Mouse (Mus musculus) right cerebral cortex, postnatal 36 days (tissue): Measurements from ENCODE around the gene Kdm4b.

ENCODE experiments used
- DNase-seq, 2 experiments: peaks; one replicate each; pipeline ENCODE4 v3.0.0; 2022; ENCODE audit warnings: low spot score in 2 of 2, mixed read lengths in 1 of 2

Gene Kdm4b

DNA sequence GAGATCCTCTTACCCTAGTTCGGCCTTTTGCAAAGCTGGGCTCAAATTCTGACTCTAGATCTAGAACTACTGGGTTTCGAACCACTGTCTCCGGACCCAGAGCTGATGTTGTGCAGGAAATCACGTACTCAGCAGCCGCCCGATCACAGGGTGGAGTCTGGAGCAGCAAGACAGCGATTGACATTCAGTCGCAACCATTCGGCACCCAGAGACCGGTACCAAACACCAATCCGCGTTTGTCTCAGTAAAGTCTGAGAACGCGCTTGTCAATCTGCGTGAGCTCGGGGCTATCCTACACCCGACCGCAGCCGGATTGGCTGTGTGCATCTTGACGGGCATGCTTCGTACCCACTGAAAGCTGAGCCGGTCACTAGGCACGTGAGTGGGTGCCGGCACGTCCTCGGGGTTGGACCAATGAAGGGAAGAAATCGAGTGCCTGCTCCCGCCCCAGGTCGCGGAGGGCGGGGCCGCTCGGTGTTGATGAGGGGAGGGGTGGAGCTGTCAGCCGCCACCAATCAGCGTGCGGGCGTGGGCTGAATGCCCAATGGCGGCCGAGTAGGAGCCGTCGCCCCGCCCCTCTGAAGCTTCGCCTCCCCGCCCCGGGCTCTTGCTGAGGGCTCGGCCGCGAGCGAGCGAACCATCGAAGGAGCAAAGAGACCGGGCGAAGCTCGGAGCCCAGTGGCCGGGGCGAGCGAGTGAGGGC, at the start of gene Kdm4b:
Gene Kdm4b, plus strand, starts transcription at position 613 of the 703 bp plus-strand sequence.
- DNase-seq, result peak; percentile 99 to 100

DNA sequence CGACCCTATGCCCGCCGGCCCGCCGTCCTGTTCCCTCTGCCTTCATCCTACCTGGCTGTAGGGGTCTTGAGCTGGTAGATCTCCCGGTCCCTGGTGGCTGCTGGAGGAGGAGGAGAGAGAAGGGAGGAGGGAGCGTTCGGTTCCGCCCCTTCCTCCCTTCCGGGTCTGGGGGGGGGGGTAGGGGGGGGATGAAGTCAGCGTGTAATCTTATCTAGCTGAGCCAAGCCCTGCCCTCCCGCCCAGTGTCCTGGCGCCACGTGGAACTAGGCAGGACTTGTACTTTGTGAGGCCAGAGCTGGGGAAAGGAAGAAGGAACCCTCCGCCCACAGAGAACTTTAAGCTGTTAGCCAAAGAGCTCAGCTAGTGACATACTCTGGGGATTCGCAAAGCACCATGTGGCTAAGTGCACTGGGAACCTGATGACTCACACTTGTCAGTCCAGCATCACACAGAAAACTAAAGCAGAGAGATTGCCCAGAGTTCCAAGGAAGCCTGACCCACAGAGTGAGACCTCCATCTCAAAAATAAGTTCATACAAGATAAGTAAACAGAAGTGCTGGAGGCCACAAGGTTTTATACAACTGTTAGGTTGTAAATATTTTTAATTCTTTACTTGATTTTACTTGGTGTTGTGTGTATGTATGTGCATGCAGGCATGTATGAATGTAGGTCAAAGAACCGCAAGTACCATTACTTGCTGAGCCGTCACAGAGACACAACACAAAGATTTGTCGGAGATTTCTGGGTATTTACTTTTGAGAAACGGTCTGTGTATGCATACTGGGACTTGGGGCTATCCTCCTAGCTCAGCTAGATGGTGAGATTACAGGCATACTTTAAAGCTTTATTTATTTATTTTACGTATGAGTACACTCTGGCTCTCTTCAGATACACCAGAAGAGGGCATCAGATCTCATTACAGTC, 49.0 kb upstream of the Kdm4b start, which contains the start of gene Ticam1:
Gene Ticam1, minus strand, starts transcription at position 144 of the 924 bp plus-strand sequence.
- peak; percentile 81 to 83 for DNase-seq

DNA sequence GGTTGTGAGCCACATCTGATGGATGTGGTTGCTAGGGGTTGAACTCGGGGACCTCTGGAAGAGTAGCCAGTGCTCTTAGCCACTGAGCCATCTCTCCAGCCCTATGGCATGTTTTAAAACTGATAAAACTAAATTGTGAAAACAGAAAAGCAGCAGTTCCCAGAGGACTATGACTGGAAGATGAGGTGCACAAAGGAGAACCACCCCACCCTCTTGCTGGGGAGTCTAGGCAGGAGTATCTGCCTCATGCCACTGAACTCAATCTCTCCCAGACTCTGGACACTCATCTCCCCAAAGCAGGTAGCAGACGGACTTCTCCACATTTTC, 48.3 kb upstream of the Kdm4b start:
- DNase-seq, result no peak

DNA sequence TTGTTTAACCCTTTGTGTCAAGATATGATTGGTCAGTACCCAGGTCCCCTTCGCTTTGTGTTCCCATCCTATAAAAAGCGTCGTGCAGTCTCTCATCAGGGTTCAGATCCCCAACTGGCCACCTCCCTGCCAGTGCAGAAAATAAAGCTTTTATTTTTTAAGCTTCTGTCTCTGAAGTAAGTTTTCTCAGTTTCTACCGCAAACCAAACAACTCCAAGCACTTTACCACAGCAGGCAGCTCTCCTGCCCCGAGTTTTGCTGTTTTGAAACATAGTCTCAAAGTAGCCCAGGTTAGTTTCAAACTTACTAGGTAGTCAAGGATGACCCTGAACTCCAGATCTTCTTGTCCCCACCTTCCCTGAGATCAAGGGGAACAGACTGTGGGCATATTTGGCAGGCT, 47.5 kb upstream of the Kdm4b start:
- DNase-seq, result no peak

DNA sequence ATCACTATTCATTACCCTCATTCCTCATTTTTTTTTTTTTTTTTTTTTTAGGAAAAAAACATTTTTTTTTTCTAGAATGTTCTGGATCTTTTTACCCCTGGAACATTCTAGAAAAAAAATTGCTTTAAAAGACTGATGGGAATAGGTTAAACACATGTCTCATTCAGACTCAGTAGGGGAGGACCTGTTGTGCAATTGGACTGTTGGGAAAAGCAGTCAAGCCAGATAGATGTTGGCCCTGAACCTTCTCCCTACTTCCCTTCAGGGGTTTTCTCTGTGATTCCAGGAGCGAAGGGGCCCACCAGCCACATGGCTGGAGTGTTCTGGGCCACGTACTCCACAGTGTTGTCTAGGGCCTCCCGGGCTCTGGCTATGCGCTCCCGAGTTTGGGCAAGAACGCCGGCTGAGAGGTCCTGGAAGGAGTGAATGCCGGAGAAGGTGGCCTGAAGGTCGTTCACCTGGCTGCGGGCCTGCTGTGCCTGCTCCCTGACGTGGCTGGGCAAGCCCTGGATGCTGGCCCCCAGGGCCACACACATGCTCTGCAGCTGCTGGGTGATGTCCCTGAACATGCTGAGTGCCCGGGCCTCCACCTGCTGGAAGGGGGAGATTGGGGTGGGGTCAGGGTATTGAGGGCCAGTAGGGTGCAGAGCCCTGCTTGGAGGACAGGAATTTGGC, 46.2 kb upstream of the Kdm4b start:
- DNase-seq, result no peak

DNA sequence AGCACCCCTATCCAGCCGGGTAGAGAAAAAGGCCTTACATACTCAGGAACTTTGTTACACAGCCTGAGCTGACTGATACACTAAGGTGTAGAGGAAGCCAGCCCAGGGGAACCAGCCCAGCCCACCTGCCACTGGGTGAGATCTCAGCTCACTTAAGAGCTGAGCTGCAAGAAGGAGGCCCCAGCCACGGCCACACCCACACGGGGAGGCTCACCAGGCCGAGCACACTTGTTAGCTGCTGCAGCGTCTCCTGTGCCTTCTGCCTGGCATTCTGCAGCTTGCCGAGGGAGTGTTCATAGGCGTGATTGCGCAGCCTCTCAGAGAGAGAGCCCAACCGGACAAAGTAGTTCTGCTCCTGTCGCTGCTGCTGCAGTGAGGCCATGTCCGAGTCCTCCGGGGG, 44.7 kb upstream of the Kdm4b start:
- DNase-seq, result no peak

DNA sequence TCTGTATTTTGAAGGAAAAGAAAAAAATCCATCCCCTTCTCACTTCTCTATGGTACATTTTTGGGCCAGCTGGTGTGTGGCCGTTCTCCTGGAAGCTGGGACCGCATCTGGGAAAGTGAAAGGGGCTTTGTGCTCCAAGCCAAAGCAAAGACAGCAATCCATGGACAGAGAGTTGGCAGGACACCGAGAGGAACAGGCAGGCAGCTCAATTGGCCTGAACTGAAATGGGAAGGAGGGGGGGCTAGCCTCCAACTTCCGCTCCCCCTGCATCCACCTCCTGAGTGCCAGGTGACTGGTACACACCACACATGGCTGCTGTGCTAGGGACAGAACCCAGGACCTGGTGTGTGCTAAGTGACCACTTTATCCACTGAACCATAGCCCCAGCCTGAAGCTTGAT, 43.1 kb upstream of the Kdm4b start:
- DNase-seq, result no peak

GRCm38 (mm10) chr17:56283316-56283715, 42.5 kb upstream of the Kdm4b start:
- DNase-seq, result peak; percentile 51 to 78

DNA sequence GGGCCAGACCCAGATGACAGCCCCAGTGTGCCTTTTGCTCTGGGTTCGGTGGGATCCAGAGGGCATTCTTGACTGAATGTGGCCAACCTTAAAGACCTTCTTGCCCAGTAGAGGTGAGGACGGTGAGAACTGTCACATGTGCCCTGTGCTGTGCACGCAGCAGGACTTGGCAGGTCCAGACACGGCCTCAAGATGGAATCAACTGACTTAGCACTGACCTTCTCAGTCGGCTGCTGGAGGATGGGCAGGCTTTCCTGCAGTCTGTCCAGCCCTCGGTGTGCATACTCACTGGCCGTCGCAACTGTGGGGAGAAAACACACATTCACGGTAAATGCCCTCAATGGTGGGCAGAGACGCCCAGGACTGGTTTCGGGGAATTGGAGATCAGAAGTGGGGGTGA, 39.9 kb upstream of the Kdm4b start:
- DNase-seq, result no peak

DNA sequence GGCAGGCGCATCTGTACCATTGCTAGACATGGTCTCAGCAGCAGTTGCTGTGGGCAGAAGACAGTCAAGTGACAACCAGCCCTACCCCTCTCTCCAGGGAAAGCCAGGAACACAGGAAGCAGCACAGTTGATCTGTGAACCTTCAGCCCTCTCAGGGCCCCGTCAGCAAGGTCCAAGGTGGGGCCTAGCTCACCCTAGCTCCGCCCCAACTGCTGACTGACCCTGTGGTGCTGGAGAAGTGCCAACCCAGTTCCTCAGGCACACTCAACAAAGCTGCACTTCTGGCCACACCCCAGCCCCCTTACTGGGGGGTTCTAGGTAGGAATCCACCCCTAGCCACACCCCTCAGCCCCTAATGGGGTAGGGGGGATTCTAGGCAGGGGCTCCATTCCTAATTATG, 38.0 kb upstream of the Kdm4b start:
- no peak for DNase-seq

DNA sequence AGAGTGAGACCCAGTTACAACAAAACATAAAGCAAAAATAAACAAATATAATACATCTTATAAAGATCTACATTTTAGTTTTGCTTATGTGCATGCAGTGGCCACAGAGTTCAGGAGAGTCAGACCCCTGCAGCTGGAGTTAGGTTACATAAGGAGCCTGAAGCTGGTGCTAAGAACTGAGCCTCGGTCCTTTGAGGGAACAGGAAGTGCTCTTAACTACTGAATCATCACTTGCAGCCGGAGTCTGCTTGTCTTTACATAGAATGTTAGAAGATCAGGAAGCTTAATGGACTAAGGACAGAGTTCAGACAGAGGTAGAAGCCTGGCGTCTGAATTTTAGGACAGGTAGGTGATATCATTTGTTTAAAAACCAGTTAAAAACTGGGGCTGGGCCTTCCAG, 37.0 kb upstream of the Kdm4b start:
- DNase-seq, result no peak

DNA sequence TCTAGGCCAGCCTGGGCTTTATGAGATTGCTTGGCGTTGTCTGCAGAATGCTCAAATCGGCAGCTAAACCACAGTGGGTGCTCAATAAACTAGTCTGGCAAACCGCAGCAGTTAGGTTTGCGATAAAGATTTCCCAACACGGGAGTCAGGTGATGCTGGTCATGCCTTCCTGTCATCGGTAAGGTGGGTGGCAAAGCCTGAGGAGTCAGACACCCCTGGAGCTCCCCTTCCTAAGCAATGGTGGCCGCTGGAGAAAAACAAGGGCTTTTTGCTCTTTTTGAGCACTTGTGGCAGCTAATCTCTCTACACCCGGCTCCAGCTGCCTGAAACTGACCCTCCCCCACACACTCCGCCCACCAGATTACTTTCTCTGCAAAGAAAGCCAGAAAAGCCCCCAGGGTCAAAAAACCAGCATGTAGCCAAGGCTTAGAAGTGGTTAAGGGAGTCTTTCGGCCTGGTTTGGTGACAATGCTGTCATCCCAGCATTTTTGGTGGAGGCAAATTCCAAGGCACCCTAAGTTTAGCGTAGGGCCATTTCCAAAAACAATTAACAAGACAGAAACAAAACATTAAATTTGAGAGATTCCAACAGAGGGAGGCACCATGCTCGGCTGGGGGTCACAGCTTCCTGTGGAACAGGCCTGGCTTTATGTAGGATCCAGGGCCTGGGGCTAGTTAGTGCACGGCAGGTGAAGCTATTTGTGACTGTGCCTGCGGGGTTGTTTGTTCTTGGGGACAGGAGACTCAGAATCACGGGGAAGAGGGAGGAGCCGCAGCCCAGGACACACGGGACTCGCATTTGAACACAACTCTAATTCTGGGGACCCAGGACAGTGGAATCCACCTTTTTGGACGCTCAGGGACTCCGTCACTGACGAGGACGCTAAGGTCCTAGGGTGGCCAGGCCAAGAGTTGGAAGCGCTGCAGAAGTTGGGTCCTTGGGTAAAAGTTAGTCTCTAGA, 36.2 kb upstream of the Kdm4b start:
- DNase-seq, result no peak

DNA sequence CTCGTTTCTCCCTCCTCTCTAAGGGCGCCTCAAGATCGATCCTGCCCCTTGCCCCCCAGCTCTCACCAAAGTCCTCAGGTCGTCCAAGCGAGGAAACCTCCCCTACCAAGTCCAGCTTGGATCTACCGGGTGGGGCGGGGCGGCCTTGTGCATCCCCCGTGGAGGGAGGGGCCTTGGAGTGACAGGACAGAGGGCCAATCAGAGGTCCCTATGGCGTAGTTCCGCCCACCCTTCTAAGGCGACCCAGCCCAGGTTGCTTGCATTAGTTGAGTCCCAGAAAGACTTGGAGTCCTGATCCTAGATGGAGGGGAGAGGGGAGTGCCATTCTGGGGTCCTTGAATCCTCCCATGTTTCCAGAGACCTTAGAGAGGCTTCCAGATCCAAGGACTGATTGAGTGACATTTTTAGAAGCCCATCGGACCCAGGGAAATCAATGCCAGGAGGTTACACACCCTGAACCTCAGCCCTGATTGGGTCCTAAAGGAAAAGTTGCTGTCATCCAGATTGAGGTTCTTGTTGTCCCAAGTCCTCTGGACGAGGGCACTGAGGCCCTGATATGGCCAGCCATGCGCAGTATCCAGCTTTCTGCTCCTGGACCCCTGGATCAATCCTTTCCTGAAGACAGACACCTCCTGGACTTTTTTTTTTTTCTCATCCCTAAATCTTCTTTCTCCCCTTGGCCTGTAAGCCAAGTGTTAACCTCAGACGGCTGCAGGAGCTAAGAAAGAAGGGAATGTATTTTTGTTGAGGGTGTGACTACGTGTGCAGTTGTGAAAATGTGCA, 35.3 kb upstream of the Kdm4b start:
- peak in 1 of 2 experiments; percentile 58 for DNase-seq

GRCm38 (mm10) chr17:56291171-56291511, 34.7 kb upstream of the Kdm4b start:
- DNase-seq, result peak in 1 of 2 experiments; percentile 38

DNA sequence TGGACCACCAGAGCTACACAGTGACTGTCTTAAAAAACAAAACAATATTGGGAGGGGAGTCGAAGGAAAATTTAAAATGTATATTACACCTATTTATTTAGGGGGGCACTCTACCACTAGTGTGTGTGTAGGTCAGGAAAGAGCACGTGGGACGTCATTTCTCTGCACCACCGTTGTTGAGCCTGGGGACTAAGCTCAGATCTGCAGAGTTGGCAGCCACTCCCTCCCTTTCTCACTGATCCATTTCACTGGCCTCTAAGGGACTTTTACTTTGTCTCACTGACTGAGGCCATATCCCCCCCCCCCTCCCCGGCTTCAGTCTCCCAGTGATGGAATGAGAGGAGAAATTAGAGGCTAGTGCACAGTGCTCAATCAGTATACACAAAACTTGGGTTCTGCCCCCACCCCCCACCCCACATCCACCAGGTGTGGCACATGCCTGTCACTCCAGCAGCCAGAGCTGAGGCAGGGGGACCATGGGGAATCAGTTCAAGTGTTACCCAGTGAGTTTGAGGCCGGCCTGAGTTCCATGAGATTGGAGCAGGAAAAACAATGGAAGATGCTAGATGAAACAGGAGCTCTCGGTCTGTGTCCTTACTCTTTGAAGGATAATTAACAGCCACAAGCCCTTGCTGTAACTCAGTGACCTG, 33.9 kb upstream of the Kdm4b start:
- no peak for DNase-seq

GRCm38 (mm10) chr17:56292531-56293222, 33.2 kb upstream of the Kdm4b start, which contains the start of gene Plin3:
TSS of gene Plin3 (minus strand) at chr17:56292873.
- DNase-seq, result no peak

GRCm38 (mm10) chr17:56293291-56293690, 32.6 kb upstream of the Kdm4b start:
- no peak for DNase-seq

DNA sequence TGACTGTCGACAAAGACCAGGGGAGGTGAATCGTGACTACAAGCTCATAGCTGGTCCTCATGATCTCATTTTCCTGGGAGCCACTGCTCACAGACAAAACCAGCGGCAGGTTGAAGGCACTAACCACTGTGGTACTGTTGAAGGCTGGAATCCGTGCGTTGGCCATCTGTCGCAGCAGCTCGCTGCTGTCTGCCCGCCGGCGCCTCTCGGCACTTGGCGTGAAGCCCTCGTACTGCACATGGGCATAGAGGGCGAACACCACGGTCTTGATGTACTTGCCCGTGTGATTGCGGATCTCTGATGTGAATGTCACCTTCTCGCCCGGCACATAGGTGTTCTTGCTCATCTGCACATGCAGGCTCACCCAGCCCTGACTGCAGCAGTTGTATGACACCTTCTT, 31.6 kb upstream of the Kdm4b start:
- no peak for DNase-seq

- DNase-seq, result no peak
These were observed 29.7 kb upstream of the Kdm4b start for GRCm38 (mm10) chr17:56296201-56296600.
